Mouse (Mus musculus) brain, embryonic 18.5 days (tissue): ENCODE results near the gene Ralgps1.
A peak's percentile ranks its signal among the peaks of the same experiment; 100 is the strongest.
"Not testable (repeated sequence)": the region's sequence is repeated elsewhere in the genome, so short reads cannot be mapped to it uniquely, and the experiment has no call there.

Source experiments
- DNase-seq: peaks from one replicate; pipeline ENCODE4 v3.0.0-alpha.2; 2012; ENCODE audit warnings: low read depth, low spot score

The Ralgps1 gene

DNA sequence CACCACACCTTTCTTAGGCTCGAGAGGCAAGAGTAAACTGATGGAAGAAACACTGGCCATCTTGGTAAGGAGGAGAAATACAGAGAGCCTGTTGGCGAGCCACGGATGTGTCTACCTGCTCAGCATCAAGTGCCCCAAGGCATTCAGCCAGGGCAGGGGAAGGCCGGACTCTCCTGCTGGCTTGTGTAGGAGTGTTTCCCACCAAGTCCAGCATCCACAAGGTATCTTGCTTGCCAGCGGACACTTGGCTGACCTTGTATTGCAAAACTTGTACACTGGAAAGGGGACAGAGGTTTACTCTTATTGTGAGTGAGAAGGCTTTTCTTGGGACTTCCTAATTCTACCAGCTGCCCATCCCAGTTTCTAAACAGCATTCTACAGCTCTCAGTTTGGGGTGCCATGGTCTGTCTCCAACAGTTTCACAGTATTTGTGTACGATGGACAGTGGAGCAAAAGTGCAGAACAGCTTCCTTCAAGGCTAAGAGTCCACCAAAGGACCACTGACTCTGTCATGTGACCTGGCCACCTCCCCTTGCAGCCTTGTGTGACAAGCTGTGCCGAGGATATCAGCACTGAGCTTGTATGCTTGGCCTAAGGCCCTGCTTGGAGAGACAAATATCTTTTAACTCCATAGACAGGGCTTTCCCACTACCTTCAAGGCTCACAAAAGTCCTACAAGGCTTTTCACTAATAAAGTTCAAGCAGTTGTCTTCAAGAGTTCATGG lies 236.4 kb downstream of the Ralgps1 start:
- no peak for DNase-seq

DNA sequence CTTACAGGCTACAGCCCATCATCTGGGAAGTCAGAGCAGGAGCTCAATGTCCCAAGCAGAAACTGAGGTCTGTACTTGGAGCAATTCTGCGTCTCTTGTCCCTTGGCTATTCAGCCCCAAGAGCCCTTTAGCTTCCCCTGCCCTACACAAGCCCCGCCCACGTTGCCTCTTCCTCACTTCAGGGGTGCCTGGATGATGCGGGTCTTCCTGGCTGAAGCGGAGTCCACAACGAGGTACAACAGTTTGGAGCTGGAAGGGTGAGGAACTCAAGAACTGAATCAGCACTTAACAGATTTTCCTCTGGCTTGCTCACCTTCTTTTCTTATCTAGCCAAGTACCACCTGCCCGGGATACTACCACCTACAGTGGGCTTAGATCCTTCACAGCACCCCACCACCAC lies 239.0 kb downstream of the Ralgps1 start:
- DNase-seq: no peak

DNA sequence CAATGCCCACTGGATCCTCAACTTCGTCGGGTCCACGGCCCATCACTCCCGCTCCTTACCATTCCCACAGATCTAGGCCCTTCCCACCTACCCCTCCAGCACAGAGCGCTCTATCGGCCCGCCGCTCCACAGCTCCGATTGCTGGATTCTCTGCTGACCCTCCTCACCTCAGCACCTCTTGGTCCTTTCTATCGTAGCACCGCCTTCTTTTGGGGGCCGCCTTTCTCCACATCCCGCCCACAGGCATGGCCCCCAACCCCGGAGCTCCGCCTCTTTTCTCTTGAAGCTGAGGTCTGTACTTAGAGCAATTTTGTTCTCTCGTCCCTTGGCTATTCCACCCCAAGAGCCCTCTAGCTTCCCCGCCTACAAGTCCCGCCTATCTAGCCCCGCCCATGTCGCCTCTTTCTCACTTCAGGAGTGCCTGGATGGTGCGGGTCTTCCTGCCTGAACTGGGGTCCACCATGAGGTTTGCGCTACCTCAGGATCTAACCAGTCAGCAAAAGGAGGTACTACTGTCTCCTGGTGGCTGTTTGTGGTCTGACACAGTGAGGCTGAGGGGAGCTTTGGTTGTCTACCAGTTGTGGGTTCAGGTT lies 239.7 kb downstream of the Ralgps1 start, which contains the start of gene Garnl3:
Gene Garnl3, minus strand, starts transcription at position 155 of the 593 bp plus-strand sequence.
- peak; percentile 26 for DNase-seq

DNA sequence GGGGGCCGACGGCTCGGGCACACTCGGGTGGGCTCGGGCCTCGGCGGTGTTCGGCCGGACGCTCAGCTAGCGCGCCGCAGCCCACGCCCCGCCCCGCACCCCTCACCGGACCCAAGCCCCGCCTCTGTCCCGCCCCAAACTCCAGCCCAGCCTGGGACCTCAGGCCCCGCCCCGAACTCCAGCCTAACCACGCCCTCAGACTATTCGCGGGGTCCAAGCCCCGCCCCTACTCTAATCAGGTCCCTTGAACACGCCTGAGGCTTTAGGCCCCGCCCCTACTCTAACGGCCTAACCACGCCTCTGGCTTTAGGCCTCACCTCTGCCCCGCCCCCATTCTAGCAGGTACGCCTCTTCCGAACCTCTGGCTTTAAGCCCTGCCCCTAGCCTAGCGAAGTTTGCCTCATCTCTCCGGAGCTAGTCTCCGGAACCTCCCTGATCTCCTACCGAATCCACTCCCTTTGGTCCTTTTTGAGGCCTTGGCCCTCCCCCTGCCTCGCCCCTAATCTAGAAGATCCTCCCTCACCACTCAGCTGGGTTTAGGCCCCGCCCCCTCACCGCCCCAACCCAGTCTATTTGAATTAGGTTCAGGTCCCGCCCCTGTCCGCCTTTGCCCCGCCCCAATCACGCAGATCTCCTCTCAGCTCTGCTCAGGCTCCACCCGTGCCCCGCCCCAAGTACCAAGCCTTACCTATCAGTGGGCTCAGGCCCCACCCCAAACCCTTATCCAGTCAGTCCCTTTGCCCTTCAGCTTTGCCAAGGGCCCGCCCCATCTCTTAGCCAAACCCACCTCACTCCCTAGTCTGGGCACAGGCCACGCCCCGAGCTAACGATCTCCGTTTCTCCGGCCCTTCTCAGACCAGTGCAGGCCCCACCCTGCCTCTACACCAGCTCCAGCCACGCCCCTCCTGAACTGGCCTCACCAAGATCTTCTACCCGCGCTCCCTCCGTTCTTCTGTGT lies 240.5 kb downstream of the Ralgps1 start:
- peak; percentile 94 for DNase-seq

DNA sequence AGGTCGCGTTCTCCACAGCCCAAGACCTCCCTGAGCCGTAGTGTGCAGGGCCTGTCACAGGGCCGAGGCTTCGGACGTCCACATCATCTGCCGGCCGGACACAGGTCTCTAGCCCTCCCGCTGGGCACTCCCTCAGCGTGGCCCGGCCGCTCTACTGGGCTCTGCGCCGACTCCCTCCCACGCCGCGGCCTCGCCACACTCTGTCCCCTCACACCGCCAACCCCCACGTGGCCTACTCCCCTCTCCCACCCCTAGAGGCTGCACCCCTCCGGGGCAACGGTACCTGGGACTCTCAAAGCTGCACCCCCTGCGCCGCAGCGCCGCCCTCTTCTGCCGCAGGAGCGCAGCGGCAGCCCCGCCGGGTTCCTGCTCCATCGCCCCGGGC lies 241.2 kb downstream of the Ralgps1 start:
- no peak for DNase-seq

DNA sequence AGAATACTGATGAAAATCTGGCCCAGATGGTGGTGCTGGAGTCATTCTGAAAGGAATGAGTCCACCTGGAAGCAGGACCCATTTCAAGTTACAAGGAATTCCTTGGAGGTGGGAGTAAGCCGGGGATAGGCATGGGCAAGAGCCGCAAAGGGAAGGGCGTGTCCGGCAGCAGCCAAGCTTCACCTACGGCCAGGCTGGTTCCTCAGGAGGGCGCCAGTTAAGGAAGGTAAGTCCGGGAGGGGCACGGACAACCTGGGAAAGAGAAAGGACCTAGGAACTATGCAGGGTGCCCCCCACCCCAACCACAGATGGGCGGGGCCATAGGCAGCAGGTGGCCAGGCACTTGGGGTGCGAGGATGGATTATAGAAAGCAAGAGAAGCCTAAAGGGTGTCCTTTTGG lies 241.6 kb downstream of the Ralgps1 start:
- DNase-seq: no peak

DNA sequence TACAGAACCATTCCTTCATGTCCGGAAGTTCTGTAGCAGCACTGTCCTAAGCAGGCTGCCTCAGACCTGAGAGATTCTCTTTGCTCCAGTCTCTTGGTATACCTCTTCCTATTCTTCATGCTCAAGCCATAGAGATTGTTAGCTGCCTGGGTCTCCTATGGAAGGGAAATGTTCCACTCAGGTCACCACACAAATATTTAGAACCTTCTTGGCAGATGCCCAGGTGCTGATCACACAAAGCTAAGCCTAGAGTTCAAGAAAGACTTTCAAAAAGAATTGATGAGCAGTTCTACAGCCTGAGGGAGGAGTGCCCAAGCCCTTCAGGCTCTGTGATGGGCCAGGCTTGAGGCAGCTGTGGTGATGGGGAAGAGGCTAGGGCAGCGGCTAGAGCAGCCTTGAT lies 242.3 kb downstream of the Ralgps1 start:
- DNase-seq: no peak

DNA sequence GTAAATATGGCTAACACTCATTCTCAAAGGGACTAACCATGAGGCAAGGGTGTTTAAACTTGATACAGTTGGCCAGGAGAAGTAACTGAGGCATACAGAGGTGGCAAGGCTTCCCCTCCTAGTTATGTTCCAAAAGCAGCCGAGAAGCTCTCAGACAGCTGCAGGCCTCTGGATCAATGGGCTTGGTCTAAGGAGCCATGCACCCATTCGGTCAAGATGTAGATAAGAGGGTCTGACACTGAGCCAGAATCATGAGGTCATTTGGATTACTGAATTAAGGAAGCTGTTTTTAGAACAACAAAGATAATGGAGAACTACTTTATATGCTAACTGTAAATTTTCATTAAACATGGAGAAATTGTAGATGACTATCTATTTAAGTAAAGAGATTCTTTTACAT lies 244.0 kb downstream of the Ralgps1 start:
- DNase-seq: no peak

DNA sequence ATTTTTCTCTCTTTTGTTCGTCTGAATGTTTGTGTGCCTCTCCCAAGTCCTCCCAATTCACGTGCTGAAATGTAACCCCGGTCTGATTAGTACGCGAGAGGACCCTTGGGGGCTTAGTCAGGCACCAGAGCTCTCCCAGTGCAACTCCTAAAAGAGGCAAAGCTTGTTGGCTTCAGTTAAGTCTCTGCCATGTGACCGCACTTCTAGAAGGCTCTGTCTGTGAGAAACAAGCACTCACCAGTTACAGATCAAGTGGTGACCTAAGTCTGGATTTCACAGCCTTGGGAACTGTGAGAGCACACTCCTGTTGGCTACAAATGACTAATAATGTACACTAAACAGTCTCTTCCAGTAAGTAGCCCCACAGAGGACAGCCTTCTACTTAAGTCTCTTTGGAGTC lies 248.4 kb downstream of the Ralgps1 start:
- no peak for DNase-seq

DNA sequence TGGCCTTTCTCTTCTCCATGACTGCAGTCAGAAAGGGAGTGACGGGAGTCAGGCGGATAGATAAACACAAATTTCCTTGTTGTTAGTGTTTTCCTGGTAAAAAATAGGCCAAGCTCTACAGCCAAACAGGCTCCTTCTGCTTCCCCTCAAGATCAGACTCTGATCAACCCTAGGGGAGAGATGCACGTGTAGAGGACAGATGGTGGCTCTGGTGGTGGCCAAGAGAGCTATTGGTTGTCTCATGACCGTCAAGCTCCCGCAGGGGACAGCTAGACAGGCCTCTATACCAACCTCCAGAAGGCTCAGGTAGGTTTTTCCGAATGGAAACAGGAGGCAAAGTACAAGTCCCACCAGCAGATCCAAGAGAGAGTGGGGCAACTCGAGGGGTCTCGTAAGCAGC lies 270.8 kb downstream of the Ralgps1 start:
- DNase-seq: no peak

DNA sequence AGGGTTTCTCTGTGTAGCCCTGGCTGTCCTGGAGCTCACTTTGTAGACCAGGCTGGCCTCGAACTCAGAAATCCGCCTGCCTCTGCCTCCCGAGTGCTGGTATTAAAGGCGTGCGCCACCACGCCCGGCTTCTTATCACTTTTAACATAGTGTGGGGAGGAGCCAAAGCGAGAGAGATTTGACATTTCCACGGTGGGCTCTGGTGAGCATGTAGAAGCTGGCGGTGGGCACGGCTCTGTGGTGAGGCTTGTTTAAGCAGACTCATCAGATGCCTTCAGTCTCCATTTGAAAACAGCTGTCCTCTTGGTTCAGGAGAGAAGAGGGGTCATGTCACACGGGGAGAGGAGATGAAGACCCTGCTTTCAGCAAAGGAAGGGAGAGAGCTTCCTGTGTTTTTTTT lies 274.0 kb downstream of the Ralgps1 start:
- DNase-seq: not testable (repeated sequence)

DNA sequence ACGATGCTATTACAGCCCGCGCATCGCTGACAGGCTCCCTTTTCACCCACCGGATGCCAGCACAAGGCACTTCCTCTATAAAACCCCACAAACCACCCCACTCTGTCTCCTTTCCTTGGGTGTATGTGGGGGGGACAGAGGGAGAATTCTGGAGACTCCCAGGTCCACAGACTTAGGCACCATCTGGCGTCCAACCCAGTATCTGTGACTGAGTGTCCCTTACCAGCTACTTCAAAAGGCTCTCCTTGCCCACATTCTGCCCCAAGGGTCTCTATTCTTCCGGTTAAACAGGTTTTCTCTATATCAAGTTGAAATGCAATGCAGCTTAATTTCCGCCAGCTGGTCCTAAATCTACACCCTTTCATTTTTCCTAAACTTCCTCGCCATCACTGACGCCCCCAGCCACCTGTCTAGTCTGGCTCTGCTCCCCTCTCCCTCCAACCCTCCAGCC lies 276.0 kb downstream of the Ralgps1 start:
- DNase-seq: no peak

DNA sequence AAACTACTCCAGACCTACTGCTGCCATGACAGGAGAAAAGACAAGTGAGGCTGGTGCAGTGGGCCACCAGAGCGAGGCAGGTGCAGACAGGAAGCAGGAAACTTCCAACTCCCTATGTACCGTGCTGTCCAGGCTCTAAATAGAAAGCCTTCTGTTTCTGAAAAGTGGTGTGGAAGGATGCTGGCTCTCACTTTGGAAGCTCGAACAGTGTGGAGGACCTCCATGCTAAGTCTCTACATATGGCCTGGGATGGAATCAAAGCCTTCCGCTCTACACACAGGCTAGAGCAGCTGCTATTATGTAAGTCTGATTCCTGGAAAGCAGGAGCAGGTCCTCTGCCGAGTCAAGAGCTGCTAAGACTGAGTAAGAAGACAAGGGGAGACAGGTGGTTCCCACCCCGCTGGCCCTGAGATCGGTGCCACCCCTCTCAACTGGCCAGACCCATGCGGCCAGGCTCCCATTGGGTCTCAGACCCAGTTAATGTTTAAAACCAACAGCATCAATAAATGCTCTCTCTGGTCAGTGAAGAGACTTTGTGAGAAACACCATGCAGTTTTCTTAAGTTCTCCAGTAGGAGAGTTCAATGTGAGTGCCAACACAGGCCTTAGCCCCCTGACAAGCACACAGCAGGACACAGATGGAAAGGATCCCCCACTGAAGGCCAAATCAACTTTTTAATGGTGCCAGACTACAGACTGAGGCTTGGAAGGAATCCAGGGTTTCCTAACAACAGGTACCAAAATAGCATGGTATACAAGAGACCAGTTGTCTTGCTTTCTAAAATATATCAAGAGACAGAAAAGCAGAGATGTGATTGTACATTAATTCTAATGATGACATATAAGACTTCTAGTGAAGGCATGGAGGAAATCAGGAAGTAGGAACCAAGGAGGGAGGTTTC lies 280.4 kb downstream of the Ralgps1 start:
- DNase-seq: no peak

DNA sequence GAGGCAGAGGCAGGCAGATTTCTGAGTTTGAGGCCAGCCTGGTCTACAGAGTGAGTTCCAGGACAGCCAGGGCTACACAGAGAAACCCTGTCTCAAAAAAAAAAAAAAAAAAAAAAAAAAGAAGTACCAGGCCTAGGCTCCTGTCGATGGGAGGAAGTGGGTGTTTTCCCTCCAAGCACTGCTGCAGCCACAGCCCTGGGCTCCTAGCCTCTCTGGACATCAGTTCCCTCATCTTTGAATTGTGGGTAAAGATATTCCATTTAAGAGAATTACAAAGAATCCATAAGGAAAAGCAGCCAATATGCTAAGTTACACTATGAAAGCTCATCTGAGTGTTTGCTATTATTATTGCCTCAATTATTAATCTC lies 281.3 kb downstream of the Ralgps1 start:
- DNase-seq: not testable (repeated sequence)

DNA sequence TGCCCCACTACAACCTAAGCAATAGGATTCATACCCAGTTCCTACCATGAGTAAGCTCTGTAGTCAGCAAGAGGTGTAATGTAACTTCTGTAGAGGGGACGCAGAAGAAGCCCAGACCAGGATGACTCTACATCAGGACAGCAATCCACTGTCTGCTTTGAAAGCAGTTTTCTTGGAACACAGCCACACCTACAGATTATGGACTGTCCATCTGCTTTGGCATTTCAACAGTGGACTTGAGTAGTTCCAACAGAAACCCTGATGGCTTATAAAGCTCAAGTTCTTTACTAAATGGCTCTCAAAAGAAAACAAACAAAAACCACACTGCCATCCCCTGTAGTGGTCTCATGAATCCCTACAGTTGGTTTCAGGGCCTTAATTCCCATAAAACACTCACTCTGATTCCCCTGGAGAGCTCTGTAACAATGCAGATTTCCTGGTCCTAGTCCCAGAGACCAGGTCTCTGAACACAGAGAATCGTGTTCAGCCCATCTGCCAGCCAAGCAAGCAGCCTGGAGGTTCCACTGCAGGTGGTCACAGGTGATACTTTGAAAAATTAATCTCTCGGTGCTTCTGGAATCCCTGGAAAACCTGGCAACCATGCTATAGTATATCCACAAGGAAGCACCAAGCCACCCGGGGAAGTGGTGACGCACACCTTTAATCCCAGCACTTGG lies 281.8 kb downstream of the Ralgps1 start:
- DNase-seq: no peak

DNA sequence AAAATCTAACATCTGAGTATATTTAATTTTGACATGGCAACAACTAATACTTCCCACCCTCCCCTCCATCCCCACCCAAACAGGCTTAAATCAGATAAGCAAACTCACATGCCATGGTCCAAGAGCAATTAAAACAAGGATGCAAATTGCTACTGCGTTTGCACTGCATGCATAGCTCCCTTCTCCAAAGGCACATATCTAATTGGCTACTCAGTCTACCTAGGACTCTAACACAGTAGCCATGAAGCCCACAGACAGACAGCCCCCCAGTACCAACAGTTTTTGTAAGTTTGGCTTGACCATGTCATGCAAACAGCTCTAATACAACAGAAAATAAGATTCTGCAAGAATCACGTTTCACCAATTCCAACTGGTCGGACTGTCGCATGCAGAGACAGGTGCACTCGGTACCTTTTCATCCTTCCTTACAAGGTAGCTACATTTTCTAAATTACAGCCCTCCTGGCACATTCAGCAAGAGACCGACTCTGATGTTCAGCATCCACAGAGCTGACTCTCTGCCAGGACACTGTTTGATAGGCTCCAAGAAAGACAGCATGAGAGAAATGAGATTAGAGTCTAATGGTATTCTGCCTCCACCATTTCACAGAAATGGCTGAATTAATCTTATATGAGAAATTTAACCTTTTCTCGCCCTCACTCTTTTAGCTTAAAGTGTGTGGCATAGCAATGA lies 284.5 kb downstream of the Ralgps1 start:
- no peak for DNase-seq

DNA sequence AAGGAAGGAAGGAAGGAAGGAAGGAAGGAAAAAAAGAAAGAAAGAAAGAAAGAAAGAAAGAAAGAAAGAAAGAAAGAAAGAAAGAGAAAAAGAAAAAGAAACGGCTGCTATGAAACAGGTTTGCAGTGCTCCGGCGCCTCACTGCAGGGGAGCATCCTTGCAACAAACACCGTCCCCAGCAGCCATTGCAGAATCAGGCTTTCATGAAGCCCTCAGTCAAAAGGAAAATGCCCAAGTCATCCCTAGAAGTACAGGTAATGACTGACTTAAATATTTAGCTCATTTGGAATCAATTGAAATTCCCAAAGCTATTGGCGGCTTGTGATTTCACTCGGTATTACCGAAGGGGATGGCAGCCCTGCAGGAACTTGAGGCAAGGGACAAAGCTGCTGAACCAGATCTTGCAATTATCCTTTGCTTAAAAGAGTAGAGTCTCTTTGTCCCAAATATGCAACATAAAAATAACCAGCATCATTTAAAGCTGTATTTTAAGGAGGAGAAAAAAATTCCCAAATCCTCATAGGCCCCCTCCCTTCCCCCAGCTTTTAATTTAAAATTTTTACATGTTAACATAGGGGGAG lies 285.2 kb downstream of the Ralgps1 start:
- DNase-seq: peak; percentile 8

DNA sequence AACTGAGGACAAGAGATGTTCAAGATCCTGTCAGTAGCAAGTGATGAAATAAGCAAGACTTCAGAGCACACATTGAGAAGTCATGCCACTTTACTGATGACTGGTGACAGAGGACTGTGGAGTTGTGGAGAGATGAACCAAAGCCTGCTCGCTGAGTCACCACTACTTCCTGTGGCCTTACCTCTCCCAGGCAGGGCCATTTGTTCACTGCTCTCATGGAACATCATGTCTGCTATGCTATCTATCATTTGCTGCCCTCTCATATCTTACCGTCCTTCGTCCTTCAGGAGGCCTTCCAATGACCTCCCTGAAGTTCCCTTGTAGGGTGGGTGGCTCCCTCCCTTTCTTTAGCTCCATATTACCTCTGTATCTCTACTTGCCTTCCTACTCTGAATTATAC lies 287.1 kb downstream of the Ralgps1 start:
- no peak for DNase-seq
